Mouse (Mus musculus) liver, embryonic 15.5 days (tissue): ENCODE results near the gene Adamtsl4. TPM values are rescaled to one million over a fixed set of nuclear protein-coding genes. Genes with fewer than 3 reads are reported as not detected.
A peak's percentile ranks its signal among the peaks of the same experiment; 100 is the strongest.

Source experiments
- ATAC-seq: fragments of 200-750 bp; cut with Nextera tagmentation; 2 replicates; pipeline ENCODE4 v1.8.0; 2017; ENCODE audit warnings: moderate number of reproducible peaks, mild to moderate bottlenecking, moderate library complexity; ENCODE audit not compliant: insufficient read depth
- H3K27ac ChIP-seq: fragments of 300-500 bp; sonication (generic); replicated peaks from 2 replicates; pipeline ENCODE4 v1.5.1; 2015; ENCODE audit warnings: mild to moderate bottlenecking, inconsistent platforms
- H3K27me3 ChIP-seq: fragments of 300-500 bp; sonication (generic); 2 replicates; pipeline ENCODE4 v1.6.1; 2015; ENCODE audit warnings: mild to moderate bottlenecking, inconsistent platforms
- H3K36me3 ChIP-seq: fragments of 300-500 bp; sonication (generic); replicated peaks from 2 replicates; pipeline ENCODE4 v1.6.1; 2015; ENCODE audit warnings: moderate library complexity, mild to moderate bottlenecking, inconsistent platforms
- H3K4me1 ChIP-seq: fragments of 300-500 bp; sonication (generic); replicated peaks from 2 replicates; pipeline ENCODE4 v1.6.1; 2015; ENCODE audit warnings: inconsistent platforms
- H3K4me2 ChIP-seq: fragments of 300-500 bp; sonication (generic); 2 replicates; pipeline ENCODE4 v1.6.1; 2015; ENCODE audit warnings: moderate library complexity, mild to moderate bottlenecking, inconsistent platforms
- H3K4me3 ChIP-seq: fragments of 300-500 bp; sonication (generic); replicated peaks from 2 replicates; pipeline ENCODE4 v1.5.1; 2015; ENCODE audit warnings: mild to moderate bottlenecking, inconsistent platforms
- H3K9ac ChIP-seq: fragments of 300-500 bp; sonication (generic); 2 replicates; pipeline ENCODE4 v1.6.1; 2015; ENCODE audit warnings: moderate library complexity, mild to moderate bottlenecking, inconsistent platforms
- H3K9me3 ChIP-seq: fragments of 300-500 bp; sonication (generic); replicated peaks from 2 replicates; pipeline ENCODE4 v1.6.1; 2016; ENCODE audit warnings: inconsistent platforms
- WGBS: fragments of 180-500 bp; shearing (Covaris S2); methylation state at CpG from one replicate; pipeline ENCODE4 v1.1.7; 2015; ENCODE audit warnings: mixed read lengths; ENCODE audit not compliant: insufficient replicate concordance; 5-methylcytosine and 5-hydroxymethylcytosine counted together
- polyA plus RNA-seq: library from polyadenylated mRNA; unstranded; fragments of >200 nt; fragmentation: Nextera tagmentation; extraction: Ambion mirVana; gene quantifications from 2 replicates; pipeline ENCODE4 v1.2.1, GENCODE M21; 2015

The Adamtsl4 gene
- 0.79 and 1.0 TPM in 2 replicates for polyA plus RNA-seq

- Histone ChIP-seq H3K4me1 (peaks cover 29% of the 10 kb centered on the region), H3K4me2 (peak within 1 kb of the TSS; percentile 77), H3K9me3 (no peaks in the 10 kb centered on the region), H3K27me3 (peaks cover 52% of the 10 kb centered on the region), H3K27ac (no peak within 1 kb of the TSS), H3K4me3 (peak within 1 kb of the TSS; percentile 50), H3K9ac (peak within 1 kb of the TSS; percentile 29; the same call in 1 of the 2 replicates), H3K36me3 (no peaks in the 10 kb centered on the region)
- ATAC-seq = peak; percentile 43
- 10% methylated on average over 50 of the region's 50 CpGs for WGBS
Measured at GRCm38 (mm10) chr3:95687524-95688421, at the start of gene Adamtsl4. Adamtsl4 (minus strand) TSS chr3:95687917.

- H3K36me3 ChIP-seq = peaks cover 4% of the 10 kb centered on the region; the same call in 1 of the 2 replicates
- no peaks in the 10 kb centered on the region for H3K9me3 ChIP-seq
- ATAC-seq = no peak
- peaks cover 46% of the 10 kb centered on the region for H3K4me1 ChIP-seq
- no peak overlapping the region for H3K4me2 ChIP-seq
- no peak overlapping the region for H3K9ac ChIP-seq
- H3K4me3 ChIP-seq = no peak overlapping the region
- H3K27ac ChIP-seq = no peak overlapping the region
- no peaks in the 10 kb centered on the region for H3K27me3 ChIP-seq
- WGBS = 76% methylated on average over 12 of the region's 12 CpGs
Measured at GRCm38 (mm10) chr3:95735071-95735670, 47.5 kb upstream of the Adamtsl4 start.

- Histone ChIP-seq H3K27me3 (no peaks in the 10 kb centered on the region), H3K4me2 (no peak overlapping the region), H3K4me1 (peaks cover 36% of the 10 kb centered on the region), H3K36me3 (peaks cover 3% of the 10 kb centered on the region; the same call in 1 of the 2 replicates), H3K4me3 (no peak overlapping the region), H3K9me3 (no peaks in the 10 kb centered on the region), H3K27ac (peak overlapping the region; percentile 41; the same call in 1 of the 2 replicates), H3K9ac (no peak overlapping the region)
- 38% methylated on average over 13 of the region's 13 CpGs for WGBS
- ATAC-seq = no peak; the same call in 1 of the 2 replicates
Measured at GRCm38 (mm10) chr3:95734092-95734702, 46.5 kb upstream of the Adamtsl4 start.

- no peak overlapping the region for H3K4me2 ChIP-seq
- H3K27me3 ChIP-seq = no peaks in the 10 kb centered on the region
- 62% methylated on average over 11 of the region's 11 CpGs for WGBS
- H3K4me1 ChIP-seq = peaks cover 32% of the 10 kb centered on the region
- H3K9me3 ChIP-seq = no peaks in the 10 kb centered on the region
- peaks cover 3% of the 10 kb centered on the region; the same call in 1 of the 2 replicates for H3K36me3 ChIP-seq
- H3K4me3 ChIP-seq = no peak overlapping the region
- H3K27ac ChIP-seq = peak overlapping the region; percentile 33; the same call in 1 of the 2 replicates
- H3K9ac ChIP-seq = no peak overlapping the region
- ATAC-seq = peak; percentile 35; the same call in 1 of the 2 replicates
Measured at GRCm38 (mm10) chr3:95732744-95733521, 45.2 kb upstream of the Adamtsl4 start.

GRCm38 (mm10) chr3:95732297-95732696 is 44.6 kb upstream of the Adamtsl4 start:
- WGBS = 86% methylated on average over 9 of the region's 9 CpGs

GRCm38 (mm10) chr3:95731802-95732201 is 44.1 kb upstream of the Adamtsl4 start:
- Histone ChIP-seq H3K9ac (no peak overlapping the region), H3K9me3 (no peaks in the 10 kb centered on the region), H3K27ac (no peak overlapping the region), H3K36me3 (peaks cover 3% of the 10 kb centered on the region; the same call in 1 of the 2 replicates), H3K4me1 (peaks cover 32% of the 10 kb centered on the region), H3K4me2 (no peak overlapping the region), H3K4me3 (no peak overlapping the region), H3K27me3 (no peaks in the 10 kb centered on the region)
- WGBS = 87% methylated on average over 4 of the region's 4 CpGs
- no peak for ATAC-seq

More at GRCm38 (mm10) chr3:95732297-95732696, 44.6 kb upstream of the Adamtsl4 start:
- Histone ChIP-seq H3K27ac (0 out of 2 replicates have a peak overlapping the region, but pooled peaks have one; percentile 33), H3K4me2 (no peak overlapping the region), H3K9ac (no peak overlapping the region), H3K27me3 (no peaks in the 10 kb centered on the region), H3K9me3 (no peaks in the 10 kb centered on the region), H3K4me3 (no peak overlapping the region), H3K4me1 (peaks cover 32% of the 10 kb centered on the region), H3K36me3 (peaks cover 3% of the 10 kb centered on the region; the same call in 1 of the 2 replicates)
- ATAC-seq = no peak

GRCm38 (mm10) chr3:95730431-95730830 is 42.7 kb upstream of the Adamtsl4 start:
- no peak for ATAC-seq
- Histone ChIP-seq H3K36me3 (no peaks in the 10 kb centered on the region), H3K9ac (no peak overlapping the region), H3K4me3 (no peak overlapping the region), H3K4me1 (peaks cover 32% of the 10 kb centered on the region), H3K27ac (no peak overlapping the region), H3K27me3 (no peaks in the 10 kb centered on the region), H3K4me2 (no peak overlapping the region), H3K9me3 (no peaks in the 10 kb centered on the region)
- WGBS = 72% methylated on average over 7 of the region's 7 CpGs

- H3K27ac ChIP-seq = no peak overlapping the region
- ATAC-seq = no peak
- H3K36me3 ChIP-seq = no peaks in the 10 kb centered on the region
- no peaks in the 10 kb centered on the region for H3K9me3 ChIP-seq
- WGBS = 69% methylated on average over 2 of the region's 2 CpGs
- no peaks in the 10 kb centered on the region for H3K27me3 ChIP-seq
- no peak overlapping the region for H3K4me2 ChIP-seq
- H3K4me1 ChIP-seq = peaks cover 17% of the 10 kb centered on the region
- no peak overlapping the region for H3K9ac ChIP-seq
- H3K4me3 ChIP-seq = no peak overlapping the region
Measured at GRCm38 (mm10) chr3:95728906-95729305, 41.2 kb upstream of the Adamtsl4 start.

- 40% methylated on average over 7 of the region's 7 CpGs for WGBS
- H3K27ac ChIP-seq = no peak overlapping the region
Measured at GRCm38 (mm10) chr3:95726696-95727358, 39.1 kb upstream of the Adamtsl4 start.

GRCm38 (mm10) chr3:95725863-95726262 is 38.1 kb upstream of the Adamtsl4 start:
- 67% methylated on average over 7 of the region's 7 CpGs for WGBS
- Histone ChIP-seq H3K27ac (no peak overlapping the region), H3K9me3 (no peaks in the 10 kb centered on the region), H3K4me3 (no peak overlapping the region), H3K27me3 (no peaks in the 10 kb centered on the region), H3K4me2 (no peak overlapping the region), H3K9ac (no peak overlapping the region), H3K4me1 (no peaks in the 10 kb centered on the region), H3K36me3 (no peaks in the 10 kb centered on the region)
- no peak for ATAC-seq

More at GRCm38 (mm10) chr3:95726696-95727358, 39.1 kb upstream of the Adamtsl4 start:
- Histone ChIP-seq H3K4me2 (no peak overlapping the region), H3K4me1 (no peaks in the 10 kb centered on the region), H3K9ac (no peak overlapping the region), H3K27me3 (no peaks in the 10 kb centered on the region), H3K9me3 (no peaks in the 10 kb centered on the region), H3K36me3 (no peaks in the 10 kb centered on the region), H3K4me3 (no peak overlapping the region)
- no peak for ATAC-seq
